Mouse (Mus musculus): ENCODE results near the gene Trappc3.

The Trappc3 gene

GRCm38 (mm10) chr4:126283582-126283981 is 21.5 kb downstream of the Trappc3 start:
- no peak for DNase-seq

- DNase-seq: no peak
These were observed 24.4 kb downstream of the Trappc3 start, which contains the start of gene Col8a2 for GRCm38 (mm10) chr4:126286492-126286891. Gene Col8a2, plus strand, starts transcription at chr4:126286793.

- no peak for DNase-seq
These were observed 25.3 kb downstream of the Trappc3 start for GRCm38 (mm10) chr4:126287302-126287995.

- DNase-seq: no peak
These were observed 26.1 kb downstream of the Trappc3 start for GRCm38 (mm10) chr4:126288085-126288666.

GRCm38 (mm10) chr4:126290314-126290713 is 28.2 kb downstream of the Trappc3 start:
- DNase-seq: no peak

- no peak for DNase-seq
These were observed 29.1 kb downstream of the Trappc3 start for GRCm38 (mm10) chr4:126291196-126291595.

- no peak for DNase-seq
These were observed 33.0 kb downstream of the Trappc3 start for GRCm38 (mm10) chr4:126295152-126295551.

- no peak for DNase-seq
These were observed 33.8 kb downstream of the Trappc3 start for GRCm38 (mm10) chr4:126295937-126296336.

GRCm38 (mm10) chr4:126296617-126297101 is 34.5 kb downstream of the Trappc3 start:
- DNase-seq: no peak

- no peak for DNase-seq
These were observed 38.9 kb downstream of the Trappc3 start for GRCm38 (mm10) chr4:126300916-126301583.

GRCm38 (mm10) chr4:126301584-126302309 is 39.6 kb downstream of the Trappc3 start:
- DNase-seq: no peak

GRCm38 (mm10) chr4:126303877-126304276 is 41.8 kb downstream of the Trappc3 start:
- DNase-seq: no peak

GRCm38 (mm10) chr4:126305428-126305827 is 43.3 kb downstream of the Trappc3 start:
- DNase-seq: no peak

GRCm38 (mm10) chr4:126306058-126306457 is 43.9 kb downstream of the Trappc3 start:
- DNase-seq: no peak

- no peak for DNase-seq
These were observed 44.7 kb downstream of the Trappc3 start for GRCm38 (mm10) chr4:126306827-126307226.

GRCm38 (mm10) chr4:126309211-126309921 is 47.2 kb downstream of the Trappc3 start:
- DNase-seq: no peak

GRCm38 (mm10) chr4:126309922-126310309 is 47.8 kb downstream of the Trappc3 start:
- DNase-seq: peak; percentile 53 to 56

- DNase-seq: no peak
These were observed 48.2 kb downstream of the Trappc3 start for GRCm38 (mm10) chr4:126310344-126310743.

GRCm38 (mm10) chr4:126311566-126312200 is 49.6 kb downstream of the Trappc3 start:
- no peak for DNase-seq

- no peak for DNase-seq
These were observed 51.1 kb downstream of the Trappc3 start for GRCm38 (mm10) chr4:126313202-126313601.

- no peak for DNase-seq
These were observed 52.3 kb downstream of the Trappc3 start for GRCm38 (mm10) chr4:126314393-126314792.

- DNase-seq: no peak
These were observed 53.8 kb downstream of the Trappc3 start for GRCm38 (mm10) chr4:126315931-126316330.

Data from thymus, adult 18-20 months (tissue).